Mouse (Mus musculus) neural tube, embryonic 12.5 days (tissue): ENCODE data around the gene Siah2. TPM values are rescaled to one million over a fixed set of nuclear protein-coding genes. Genes with fewer than 3 reads are reported as not detected.
A peak's percentile ranks its signal among the peaks of the same experiment; 100 is the strongest.

Experiments used
- ATAC-seq: fragments of 200-750 bp; cut with Nextera tagmentation; 2 replicates; pipeline ENCODE4 v1.8.0; 2017; ENCODE audit warnings: low read depth, mild to moderate bottlenecking, moderate TSS enrichment, moderate library complexity; ENCODE audit not compliant: low FRiP score
- H3K27ac ChIP-seq: fragments of 300-500 bp; sonication (generic); 2 replicates; pipeline ENCODE4 v1.5.1; 2016
- H3K27me3 ChIP-seq: fragments of 300-500 bp; sonication (generic); replicated peaks from 2 replicates; pipeline ENCODE4 v1.6.1; 2016; ENCODE audit warnings: mild to moderate bottlenecking
- H3K36me3 ChIP-seq: fragments of 300-500 bp; sonication (generic); 2 replicates; pipeline ENCODE4 v1.6.1; 2016; ENCODE audit warnings: mild to moderate bottlenecking
- H3K4me1 ChIP-seq: fragments of 300-500 bp; sonication (generic); 2 replicates; pipeline ENCODE4 v1.6.1; 2016
- H3K4me2 ChIP-seq: fragments of 300-500 bp; sonication (generic); replicated peaks from 2 replicates; pipeline ENCODE4 v1.6.1; 2016; ENCODE audit warnings: mild to moderate bottlenecking
- H3K4me3 ChIP-seq: fragments of 300-500 bp; sonication (generic); 2 replicates; pipeline ENCODE4 v1.5.1; 2016
- H3K9ac ChIP-seq: fragments of 300-500 bp; sonication (generic); 2 replicates; pipeline ENCODE4 v1.6.1; 2016; ENCODE audit warnings: mild to moderate bottlenecking
- H3K9me3 ChIP-seq: fragments of 300-500 bp; sonication (generic); 2 replicates; pipeline ENCODE4 v1.6.1; 2016; ENCODE audit warnings: mild to moderate bottlenecking
- WGBS: fragments of 180-500 bp; shearing (Covaris S2); methylation state at CpG from one replicate; pipeline ENCODE4 v1.1.7; 2016; 5-methylcytosine and 5-hydroxymethylcytosine counted together
- polyA plus RNA-seq: library from polyadenylated mRNA; unstranded; fragments of >200 nt; fragmentation: Nextera tagmentation; extraction: Ambion mirVana; gene quantifications from 2 replicates; pipeline ENCODE4 v1.2.1, GENCODE M21; 2016

The Siah2 gene
- polyA plus RNA-seq = 8.0 and 8.4 TPM in 2 replicates

DNA sequence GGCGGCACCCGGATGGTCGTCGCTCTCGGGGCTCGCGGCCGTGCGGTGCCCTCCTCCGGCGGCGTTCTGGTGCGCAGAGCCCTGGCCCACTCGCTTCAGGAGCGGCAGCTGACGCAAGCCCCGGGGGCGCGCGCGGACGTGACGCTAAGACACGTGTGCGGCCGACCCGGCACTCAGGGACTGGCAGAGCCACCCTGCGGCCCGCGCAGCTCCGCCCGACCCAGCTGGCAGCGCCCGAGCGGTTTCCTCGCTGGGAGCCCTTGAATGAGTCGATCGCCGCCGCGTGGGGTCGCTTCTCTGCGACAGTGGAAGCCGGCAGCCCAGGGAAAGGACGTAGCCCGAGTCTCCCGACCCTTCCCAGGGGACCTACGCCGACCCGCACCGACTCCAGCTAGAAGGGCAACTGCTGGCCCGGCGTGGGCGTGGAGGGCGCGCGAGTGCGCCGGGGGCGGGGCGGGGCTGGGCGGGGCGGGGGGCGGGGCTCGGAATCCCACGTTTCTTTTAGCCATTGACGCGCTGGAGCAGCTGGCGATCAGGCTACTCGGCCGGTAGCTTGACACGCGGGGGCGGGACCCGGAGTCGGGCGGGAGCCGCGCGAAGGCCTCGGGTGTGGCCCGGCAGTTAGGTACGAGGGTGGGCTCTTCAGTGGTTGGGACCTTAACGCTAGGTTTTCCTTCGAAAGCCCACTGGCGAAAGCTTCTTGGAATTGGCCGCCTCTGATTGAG lies at the start of gene Siah2:
Gene Siah2 (minus strand): TSS at position 404 of the 725 bp plus-strand sequence.
- Histone ChIP-seq H3K4me3 (peak within 1 kb of the TSS; percentile 82), H3K27me3 (no peaks in the 10 kb centered on the region), H3K36me3 (no peaks in the 10 kb centered on the region), H3K4me1 (0 out of 2 replicates have a peak, but pooled peaks cover 2% of the 10 kb centered on the region), H3K9ac (peak within 1 kb of the TSS; percentile 84), H3K27ac (peak within 1 kb of the TSS; percentile 44), H3K4me2 (peak within 1 kb of the TSS; percentile 93), H3K9me3 (no peaks in the 10 kb centered on the region)
- WGBS = under 1% methylated on average over 77 of the region's 87 CpGs
- peak; percentile 96 for ATAC-seq

DNA sequence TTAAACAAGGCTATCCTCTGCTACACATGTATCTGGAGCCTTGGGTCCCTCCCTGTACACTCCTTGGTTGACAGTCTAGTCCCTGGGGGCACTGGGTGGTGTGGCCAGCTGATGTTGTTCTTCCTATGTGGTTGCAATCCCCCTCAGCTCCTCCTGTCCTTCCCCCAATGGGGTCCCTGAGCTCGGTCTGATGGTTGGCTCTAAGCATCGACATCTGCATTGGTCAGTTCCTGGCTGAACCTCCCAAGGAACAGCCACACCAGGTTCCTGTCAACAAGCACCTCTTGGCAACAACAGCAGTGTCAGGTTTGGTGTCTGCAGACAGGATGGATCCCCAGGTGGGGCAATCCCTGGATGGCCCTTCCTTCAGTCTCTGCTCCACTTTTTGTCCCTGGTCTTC lies 47.3 kb upstream of the Siah2 start:
- no peak overlapping the region for H3K4me2 ChIP-seq
- no peaks in the 10 kb centered on the region for H3K9me3 ChIP-seq
- 82% methylated on average over 2 of the region's 2 CpGs for WGBS
- H3K27me3 ChIP-seq = no peaks in the 10 kb centered on the region
- ATAC-seq = no peak
- H3K9ac ChIP-seq = no peak overlapping the region
- no peaks in the 10 kb centered on the region for H3K4me1 ChIP-seq
- no peaks in the 10 kb centered on the region for H3K36me3 ChIP-seq
- no peak overlapping the region for H3K4me3 ChIP-seq
- no peak overlapping the region for H3K27ac ChIP-seq

DNA sequence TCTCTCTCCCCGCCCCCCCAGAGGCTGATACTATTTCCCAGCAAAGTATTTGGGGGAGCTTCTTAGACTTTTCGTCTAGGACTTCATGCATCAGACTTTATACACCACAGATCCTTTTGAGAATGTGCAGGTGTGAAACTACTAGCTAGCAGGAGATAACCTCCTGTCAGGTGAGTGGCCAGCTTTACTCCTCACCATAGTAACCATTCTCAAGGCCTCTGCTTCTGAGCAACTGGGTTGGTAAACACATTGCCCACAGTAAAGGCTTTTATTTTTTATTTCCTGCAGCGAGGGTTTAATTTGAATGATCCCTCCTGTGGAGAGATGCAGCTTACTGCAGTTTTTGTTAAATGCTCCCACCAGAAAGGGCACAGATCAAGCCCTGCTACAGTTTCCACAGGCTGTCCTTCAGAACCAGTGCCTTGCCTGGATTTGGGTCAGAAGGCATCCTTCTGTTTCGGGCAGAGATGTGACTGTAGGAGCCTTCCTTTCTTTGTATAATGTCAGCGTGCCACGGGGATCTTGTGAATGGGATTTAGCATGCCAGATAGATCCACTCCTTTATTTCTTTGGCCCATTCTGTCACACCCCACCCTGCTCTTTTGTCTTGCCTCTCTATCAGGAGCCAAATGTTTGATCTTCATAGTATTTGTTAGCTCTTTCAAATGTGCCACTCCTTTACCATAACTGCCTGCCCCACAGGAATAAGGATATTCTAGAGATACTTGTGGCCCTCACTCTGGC lies 46.3 kb upstream of the Siah2 start:
- H3K36me3 ChIP-seq = no peaks in the 10 kb centered on the region
- ATAC-seq = no peak
- no peaks in the 10 kb centered on the region for H3K27me3 ChIP-seq
- H3K4me1 ChIP-seq = no peaks in the 10 kb centered on the region
- H3K4me2 ChIP-seq = no peak overlapping the region
- no peak overlapping the region for H3K4me3 ChIP-seq
- no peak overlapping the region for H3K9ac ChIP-seq
- H3K9me3 ChIP-seq = no peaks in the 10 kb centered on the region
- H3K27ac ChIP-seq = no peak overlapping the region
- 20% methylated on average over 6 of the region's 6 CpGs for WGBS

DNA sequence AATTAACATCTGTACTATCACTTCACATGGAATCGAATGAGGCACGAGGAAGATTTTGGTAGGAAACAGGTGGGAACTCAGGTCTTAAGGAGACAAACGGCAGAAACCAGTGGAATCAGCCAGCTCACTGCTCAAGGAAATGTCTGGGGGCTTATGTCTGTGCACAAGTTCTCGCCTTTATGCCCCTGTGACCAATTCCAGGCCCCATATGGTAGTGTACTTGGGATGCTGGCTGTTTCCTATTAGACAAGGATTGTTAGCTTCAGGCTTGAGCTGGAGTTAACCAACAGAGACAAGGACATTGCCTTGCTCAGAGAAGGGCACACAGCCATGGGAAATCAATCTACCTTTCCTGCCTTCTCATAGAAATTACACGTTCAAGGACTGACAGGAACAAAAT lies 39.3 kb upstream of the Siah2 start:
- ATAC-seq = no peak
- WGBS = 64% methylated on average over 5 of the region's 5 CpGs
- H3K27ac ChIP-seq = no peak overlapping the region
- H3K4me1 ChIP-seq = no peaks in the 10 kb centered on the region; the same call in 1 of the 2 replicates
- H3K4me2 ChIP-seq = no peak overlapping the region
- H3K9me3 ChIP-seq = no peaks in the 10 kb centered on the region
- H3K4me3 ChIP-seq = no peak overlapping the region
- no peaks in the 10 kb centered on the region for H3K27me3 ChIP-seq
- no peaks in the 10 kb centered on the region for H3K36me3 ChIP-seq
- H3K9ac ChIP-seq = no peak overlapping the region

DNA sequence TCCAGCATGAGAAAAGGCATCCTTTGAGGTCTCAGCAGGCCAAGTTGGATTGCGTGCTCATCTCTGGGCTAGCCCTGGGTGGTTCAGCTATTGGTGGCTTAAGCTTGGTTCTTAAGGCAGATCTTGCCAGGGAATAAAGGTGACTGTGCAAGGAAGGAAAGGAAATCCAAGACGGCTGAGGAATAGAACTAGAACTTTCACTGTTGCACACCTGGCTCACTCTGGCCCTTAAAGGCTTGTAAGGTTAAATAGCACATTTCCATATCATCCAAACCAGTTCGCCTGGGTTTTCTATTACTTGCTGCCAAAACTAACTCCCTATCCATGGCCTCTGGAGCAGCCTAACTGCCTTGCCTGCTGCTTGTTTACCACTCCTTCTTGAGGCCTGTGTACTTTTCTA lies 38.4 kb upstream of the Siah2 start:
- Histone ChIP-seq H3K4me1 (no peaks in the 10 kb centered on the region; the same call in 1 of the 2 replicates), H3K27ac (no peak overlapping the region), H3K36me3 (no peaks in the 10 kb centered on the region), H3K9ac (no peak overlapping the region), H3K4me2 (no peak overlapping the region), H3K4me3 (no peak overlapping the region), H3K9me3 (no peaks in the 10 kb centered on the region), H3K27me3 (no peaks in the 10 kb centered on the region)
- 82% methylated on average over 3 of the region's 3 CpGs for WGBS
- no peak for ATAC-seq

DNA sequence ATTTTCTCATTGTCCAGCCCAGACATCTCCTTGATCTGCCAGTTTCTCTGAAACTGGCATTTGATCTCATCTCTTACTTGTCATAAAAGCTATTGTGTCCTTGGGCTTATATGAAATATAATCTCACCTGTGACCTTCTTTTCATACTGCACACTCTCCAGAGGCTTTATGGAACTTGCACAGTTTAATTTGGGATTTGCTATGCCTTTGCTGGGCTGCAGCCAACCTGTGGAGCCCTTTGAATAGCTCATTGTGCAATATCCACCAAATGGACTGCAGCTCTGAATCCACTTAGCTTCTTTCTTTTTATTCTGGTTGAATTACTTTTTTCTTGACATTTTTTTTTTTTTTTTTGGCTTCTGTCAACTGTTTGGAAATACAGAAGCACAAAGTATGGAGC lies 37.3 kb upstream of the Siah2 start:
- no peak for ATAC-seq
- no peaks in the 10 kb centered on the region for H3K36me3 ChIP-seq
- no peak overlapping the region for H3K27ac ChIP-seq
- no peaks in the 10 kb centered on the region; the same call in 1 of the 2 replicates for H3K4me1 ChIP-seq
- no peaks in the 10 kb centered on the region for H3K9me3 ChIP-seq
- H3K9ac ChIP-seq = no peak overlapping the region
- H3K4me3 ChIP-seq = no peak overlapping the region
- H3K4me2 ChIP-seq = no peak overlapping the region
- H3K27me3 ChIP-seq = no peaks in the 10 kb centered on the region

DNA sequence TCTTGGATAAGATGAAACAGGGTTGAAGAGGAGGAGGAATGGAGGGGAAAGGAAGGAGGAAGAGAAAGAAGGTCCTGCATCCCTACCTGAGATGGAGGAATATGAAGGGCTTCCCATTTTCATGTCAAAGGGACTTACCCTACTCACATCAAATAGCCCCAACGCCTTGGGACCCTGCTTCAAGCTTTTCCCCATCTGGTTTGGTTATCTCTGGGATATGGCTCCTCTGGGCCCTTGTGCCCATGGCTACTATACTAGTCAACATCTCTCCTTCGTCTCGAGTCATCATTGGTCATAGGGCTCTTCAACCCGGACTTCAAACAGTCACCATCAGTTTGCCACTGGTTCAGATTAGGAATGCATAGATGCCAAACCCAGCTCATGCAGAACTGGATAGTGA lies 35.4 kb upstream of the Siah2 start:
- H3K9me3 ChIP-seq = no peaks in the 10 kb centered on the region
- no peaks in the 10 kb centered on the region for H3K27me3 ChIP-seq
- H3K4me2 ChIP-seq = no peak overlapping the region
- no peaks in the 10 kb centered on the region for H3K36me3 ChIP-seq
- ATAC-seq = no peak
- H3K27ac ChIP-seq = no peak overlapping the region
- no peak overlapping the region for H3K9ac ChIP-seq
- H3K4me1 ChIP-seq = no peaks in the 10 kb centered on the region; the same call in 1 of the 2 replicates
- WGBS = 76% methylated on average over 4 of the region's 4 CpGs
- no peak overlapping the region for H3K4me3 ChIP-seq

DNA sequence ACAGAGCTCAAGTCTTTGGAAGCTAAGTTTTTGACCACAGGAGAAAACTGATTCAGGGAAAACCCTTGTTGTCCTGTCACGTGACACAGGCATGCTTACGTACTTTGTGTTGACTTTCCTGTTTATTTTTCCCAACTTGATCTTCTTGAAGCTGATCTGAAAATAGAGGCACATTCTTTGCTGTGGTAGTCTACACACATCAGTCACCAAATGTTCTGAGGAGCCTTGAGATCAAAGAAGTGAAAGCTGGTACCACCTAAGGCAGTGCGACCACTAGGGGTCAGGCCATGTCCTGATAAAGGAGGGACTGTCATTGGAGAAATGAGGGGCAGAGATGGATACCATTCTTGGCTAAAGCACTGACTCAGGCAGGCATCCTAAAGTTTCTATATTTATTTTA lies 34.8 kb upstream of the Siah2 start:
- H3K9me3 ChIP-seq = no peaks in the 10 kb centered on the region
- no peak overlapping the region for H3K4me3 ChIP-seq
- no peaks in the 10 kb centered on the region; the same call in 1 of the 2 replicates for H3K4me1 ChIP-seq
- WGBS = 51% methylated on average over 3 of the region's 3 CpGs
- no peaks in the 10 kb centered on the region for H3K27me3 ChIP-seq
- no peaks in the 10 kb centered on the region for H3K36me3 ChIP-seq
- H3K9ac ChIP-seq = no peak overlapping the region
- no peak overlapping the region for H3K4me2 ChIP-seq
- H3K27ac ChIP-seq = no peak overlapping the region
- no peak for ATAC-seq

DNA sequence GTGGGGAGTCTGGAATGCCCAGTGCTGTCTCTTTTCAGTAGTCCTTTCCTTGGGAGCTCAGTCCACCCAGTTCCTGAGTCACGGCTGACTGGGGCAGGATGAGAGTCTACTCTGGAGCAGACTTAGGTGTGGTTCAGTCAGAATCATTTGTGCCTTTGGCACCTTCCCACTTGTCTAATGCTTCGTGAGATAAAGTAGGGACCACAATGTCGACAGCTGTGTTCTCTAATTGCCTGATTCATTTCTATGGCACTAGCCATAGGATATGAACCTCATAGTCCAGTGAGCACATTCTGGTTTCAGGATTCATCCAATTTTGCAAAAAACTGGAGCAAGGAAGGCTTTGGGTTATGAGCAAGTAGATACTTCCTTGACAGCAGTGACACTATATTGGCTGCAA lies 34.2 kb upstream of the Siah2 start:
- H3K27ac ChIP-seq = no peak overlapping the region
- no peaks in the 10 kb centered on the region for H3K27me3 ChIP-seq
- no peak overlapping the region for H3K9ac ChIP-seq
- H3K4me2 ChIP-seq = no peak overlapping the region
- no peaks in the 10 kb centered on the region; the same call in 1 of the 2 replicates for H3K4me1 ChIP-seq
- WGBS = 86% methylated on average over 3 of the region's 3 CpGs
- no peaks in the 10 kb centered on the region for H3K9me3 ChIP-seq
- no peak overlapping the region for H3K4me3 ChIP-seq
- no peaks in the 10 kb centered on the region for H3K36me3 ChIP-seq
- no peak for ATAC-seq

DNA sequence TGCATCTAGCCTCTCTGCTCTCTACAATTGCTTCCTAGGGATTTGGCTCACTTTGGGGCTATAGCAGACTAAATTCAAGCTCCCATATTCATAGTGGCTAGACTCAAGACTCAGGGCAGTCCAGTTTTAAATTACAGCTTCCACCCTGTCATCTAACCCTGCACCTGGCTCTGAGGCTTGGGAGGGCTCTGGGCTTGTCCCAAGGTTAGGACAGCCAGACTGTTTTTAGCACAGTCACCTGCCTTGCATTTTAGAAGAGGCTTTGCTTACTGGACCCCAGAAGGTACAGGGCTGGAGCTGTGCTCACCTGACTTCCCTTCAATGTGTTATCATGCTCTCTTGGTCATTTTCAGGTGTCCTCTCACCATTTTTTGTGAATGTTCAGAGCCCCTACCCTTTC lies 32.6 kb upstream of the Siah2 start:
- Histone ChIP-seq H3K4me2 (no peak overlapping the region), H3K4me3 (no peak overlapping the region)

DNA sequence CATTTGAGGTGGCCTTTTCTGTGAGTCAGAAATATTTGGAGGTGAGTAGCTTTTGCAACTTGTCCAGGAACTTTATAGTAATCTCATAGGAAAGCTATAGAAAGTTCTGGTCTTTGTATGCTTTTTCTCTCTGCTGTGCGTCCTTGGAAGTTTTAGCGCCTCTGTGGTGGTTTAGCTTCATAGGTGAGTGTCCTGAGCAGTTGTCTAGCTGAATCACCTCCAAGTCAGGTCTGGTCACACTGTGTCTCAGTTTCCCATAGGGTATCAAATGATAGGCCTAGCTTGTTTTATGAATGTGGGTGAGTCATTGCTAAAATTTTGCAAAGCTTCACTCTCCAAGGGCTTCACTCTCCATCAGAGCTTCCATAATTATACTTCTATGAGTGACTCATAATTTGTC lies 31.5 kb upstream of the Siah2 start:
- WGBS = 89% methylated on average over 2 of the region's 2 CpGs
- H3K4me1 ChIP-seq = no peaks in the 10 kb centered on the region
- H3K9me3 ChIP-seq = no peaks in the 10 kb centered on the region
- H3K27me3 ChIP-seq = no peaks in the 10 kb centered on the region
- no peak for ATAC-seq
- H3K27ac ChIP-seq = no peak overlapping the region
- H3K4me2 ChIP-seq = no peak overlapping the region
- no peak overlapping the region for H3K4me3 ChIP-seq
- no peaks in the 10 kb centered on the region for H3K36me3 ChIP-seq
- no peak overlapping the region for H3K9ac ChIP-seq

More for the DNA sequence above, 32.6 kb upstream of the Siah2 start:
- ATAC-seq = no peak
- H3K27ac ChIP-seq = no peak overlapping the region
- H3K9ac ChIP-seq = no peak overlapping the region
- no peaks in the 10 kb centered on the region for H3K9me3 ChIP-seq
- no peaks in the 10 kb centered on the region for H3K36me3 ChIP-seq
- no peaks in the 10 kb centered on the region for H3K27me3 ChIP-seq
- H3K4me1 ChIP-seq = no peaks in the 10 kb centered on the region; the same call in 1 of the 2 replicates

DNA sequence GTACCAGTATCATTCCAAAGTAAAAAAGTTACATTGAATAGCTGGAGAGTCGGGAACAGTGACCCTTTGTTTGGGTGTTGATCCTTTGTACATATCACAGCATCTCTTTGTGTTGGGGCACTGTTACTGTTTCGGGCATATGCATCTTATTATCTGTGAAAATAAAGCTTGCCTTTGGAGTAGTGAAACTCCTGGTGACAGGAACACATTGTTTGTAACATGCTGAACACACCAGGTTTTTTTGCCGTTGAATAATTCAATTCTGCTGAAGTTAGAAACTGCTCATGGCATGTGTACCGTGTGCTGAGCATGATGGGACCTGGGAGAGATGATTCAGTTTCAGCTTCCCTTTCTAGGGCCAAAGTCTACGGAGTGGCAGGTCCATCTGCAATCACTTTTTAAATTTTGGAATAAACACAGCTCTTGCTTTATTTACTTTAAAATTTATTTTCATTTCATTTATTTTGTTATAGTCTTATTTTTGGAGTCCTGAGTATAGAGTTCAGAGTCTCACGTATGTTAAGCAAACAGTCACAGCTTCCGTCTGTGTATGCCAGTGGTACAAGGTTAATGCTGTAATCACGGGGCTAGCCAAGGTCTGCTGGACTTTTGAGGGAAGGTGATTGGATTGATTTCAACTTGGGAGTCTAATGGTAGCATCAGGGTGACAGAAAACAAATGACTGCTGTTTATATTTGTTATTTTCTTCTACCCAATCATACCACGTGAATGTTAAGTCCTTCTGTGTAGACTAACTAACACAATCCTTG lies 27.4 kb upstream of the Siah2 start:
- Histone ChIP-seq H3K9ac (no peak overlapping the region), H3K27ac (no peak overlapping the region), H3K9me3 (no peaks in the 10 kb centered on the region; the same call in 1 of the 2 replicates), H3K27me3 (no peaks in the 10 kb centered on the region), H3K4me2 (no peak overlapping the region), H3K36me3 (no peaks in the 10 kb centered on the region), H3K4me1 (no peaks in the 10 kb centered on the region), H3K4me3 (no peak overlapping the region)
- 73% methylated on average over 9 of the region's 9 CpGs for WGBS
- no peak for ATAC-seq
